Mouse (Mus musculus): ENCODE results near the gene Olfr229.
"Not testable (repeated sequence)": the region's sequence is repeated elsewhere in the genome, so short reads cannot be mapped to it uniquely, and the experiment has no call there.

- TF ChIP-seq CTCF (IDR thresholded peaks at IDR 0.05; ENCODE audit: low read depth, low read length); POLR2A (IDR thresholded peaks at IDR 0.05; ENCODE audit: borderline replicate concordance, low read depth, low read length): not testable (repeated sequence)
Measured at GRCm38 (mm10) chr9:39871986-39872385, 35.1 kb upstream of the Olfr229 start.

Data from bone marrow macrophage, adult 2 months (primary cell).